Mouse (Mus musculus) stomach, postnatal 0 days (tissue): Measurements from ENCODE around the gene Spp2.
A peak's percentile ranks its signal among the peaks of the same experiment; 100 is the strongest.

ENCODE experiments used
- CTCF ChIP-seq: IDR thresholded peaks from 2 replicates; pipeline ENCODE4 v1.5.1; 2016; ENCODE audit warnings: antibody characterized with exemption, low read depth, mild to moderate bottlenecking, moderate library complexity
- EP300 ChIP-seq: optimal IDR thresholded peaks from 2 replicates; pipeline ENCODE3; 2016; ENCODE audit warnings: antibody characterized with exemption

- TF ChIP-seq CTCF: peak; percentile 91
- no peak for TF ChIP-seq EP300
These were observed 49.8 kb downstream of the Spp2 start for GRCm38 (mm10) chr1:88456451-88457072.
